Comparison of ENCODE assay signal across 24 mouse cellular contexts in the genomic region with DNA sequence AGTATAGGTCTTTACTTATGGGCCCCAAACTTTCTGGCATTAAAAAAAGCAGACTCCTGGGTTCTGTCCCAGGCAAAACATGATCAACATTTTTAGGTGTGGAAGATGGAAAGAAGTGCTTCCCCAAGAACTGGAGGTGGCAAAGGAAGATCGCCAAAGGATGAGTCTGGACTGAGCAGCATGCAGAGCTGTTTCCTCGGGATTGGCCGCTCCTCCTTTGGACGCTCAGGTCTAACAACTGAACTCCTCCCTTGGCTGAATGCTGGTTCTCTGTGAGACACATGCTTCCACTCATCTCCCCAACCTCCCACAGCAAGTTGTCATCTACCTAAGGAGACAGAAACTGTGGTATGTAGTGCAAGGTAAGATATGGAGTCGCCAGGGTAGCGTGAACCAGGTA.
"Had no signal": no experiment of that assay in that cellular context is flagged by ENCODE, and none has a peak within 500 bp of the region (broad histone marks: within the 10 kb centered on the region; RNA-seq: fewer than 3 reads in every experiment).

No protein-coding gene starts in this region.

- DNase-seq: gastrocnemius, postnatal 25 days; heart, adult 2 months; heart, postnatal 4 days; kidney, adult 11 months; kidney, adult 2 months; kidney, adult 9 months; kidney, postnatal 14 days; kidney, postnatal 36 days; layer of hippocampus, adult 9-11 months; layer of hippocampus, postnatal 36 days; lung, adult 18-20 months had no signal

- ATAC-seq: hindbrain, embryonic 16.5 days; inflammation-experienced regulatory T-cells, adult 6 months; intestine, embryonic 16.5 days; liver, embryonic 12.5 days had no signal

- H3K27ac ChIP-seq: heart, adult 2 months; heart, embryonic 13.5 days; heart, embryonic 15.5 days; hindbrain, embryonic 10.5 days; hindbrain, embryonic 12.5 days; hindbrain, embryonic 14.5 days; kidney, embryonic 15.5 days; limb, embryonic 13.5 days; limb, embryonic 15.5 days; liver, embryonic 12.5 days; liver, embryonic 14.5 days had no signal

- H3K4me3 ChIP-seq: heart, adult 2 months; heart, embryonic 13.5 days; heart, embryonic 15.5 days; hindbrain, embryonic 10.5 days; hindbrain, embryonic 12.5 days; kidney, embryonic 15.5 days; limb, embryonic 13.5 days; limb, embryonic 15.5 days; liver, embryonic 12.5 days had no signal
